Mouse (Mus musculus) spleen, adult 12 weeks (tissue): ENCODE results near the gene Ogg1.

Experiments
- DNase-seq: peaks from one replicate; pipeline ENCODE4 v3.0.0; 2022; ENCODE audit warnings: low spot score

Ogg1 gene

GRCm38 (mm10) chr6:113326533-113327315, at the start of gene Ogg1:
TSS of gene Ogg1 (plus strand) at chr6:113326972.
- peak; percentile 93 for DNase-seq

GRCm38 (mm10) chr6:113281676-113282075, 45.1 kb upstream of the Ogg1 start:
- no peak for DNase-seq

- no peak for DNase-seq
Measured at GRCm38 (mm10) chr6:113282101-113282802, 44.5 kb upstream of the Ogg1 start, which contains the start of gene Cpne9. TSS of gene Cpne9 (plus strand) at chr6:113282307.

GRCm38 (mm10) chr6:113282969-113283368, 43.8 kb upstream of the Ogg1 start:
- DNase-seq = no peak

- no peak for DNase-seq
Measured at GRCm38 (mm10) chr6:113283500-113283899, 43.3 kb upstream of the Ogg1 start.

GRCm38 (mm10) chr6:113284931-113285330, 41.8 kb upstream of the Ogg1 start:
- no peak for DNase-seq

GRCm38 (mm10) chr6:113286316-113286715, 40.5 kb upstream of the Ogg1 start:
- DNase-seq = no peak

- no peak for DNase-seq
Measured at GRCm38 (mm10) chr6:113287236-113287635, 39.5 kb upstream of the Ogg1 start.

- DNase-seq = no peak
Measured at GRCm38 (mm10) chr6:113289346-113289745, 37.4 kb upstream of the Ogg1 start.

GRCm38 (mm10) chr6:113290346-113290745, 36.4 kb upstream of the Ogg1 start:
- DNase-seq = no peak

- no peak for DNase-seq
Measured at GRCm38 (mm10) chr6:113292938-113293337, 33.8 kb upstream of the Ogg1 start.

- no peak for DNase-seq
Measured at GRCm38 (mm10) chr6:113296046-113296445, 30.7 kb upstream of the Ogg1 start.

GRCm38 (mm10) chr6:113296639-113297038, 30.1 kb upstream of the Ogg1 start:
- no peak for DNase-seq

- no peak for DNase-seq
Measured at GRCm38 (mm10) chr6:113301350-113301749, 25.4 kb upstream of the Ogg1 start.

- no peak for DNase-seq
Measured at GRCm38 (mm10) chr6:113302258-113302657, 24.5 kb upstream of the Ogg1 start.

- peak; percentile 99 for DNase-seq
Measured at GRCm38 (mm10) chr6:113306322-113306985, 20.3 kb upstream of the Ogg1 start.

- DNase-seq = no peak
Measured at GRCm38 (mm10) chr6:113306986-113307349, 19.8 kb upstream of the Ogg1 start, which contains the start of gene Brpf1. TSS of gene Brpf1 (plus strand) at chr6:113307137.

- peak; percentile 48 for DNase-seq
Measured at GRCm38 (mm10) chr6:113307481-113308121, 19.2 kb upstream of the Ogg1 start.

- DNase-seq = peak; percentile 22
Measured at GRCm38 (mm10) chr6:113308141-113308540, 18.6 kb upstream of the Ogg1 start.

- no peak for DNase-seq
Measured at GRCm38 (mm10) chr6:113315972-113316371, 10.8 kb upstream of the Ogg1 start.

GRCm38 (mm10) chr6:113329396-113329795, 2.6 kb downstream of the Ogg1 start:
- DNase-seq = no peak

- no peak for DNase-seq
Measured at GRCm38 (mm10) chr6:113330547-113330946, 3.8 kb downstream of the Ogg1 start.
